Mouse (Mus musculus) small intestine, adult 2 months (tissue): ENCODE measurements around the gene Adgrg5. TPM values are rescaled to one million over a fixed set of nuclear protein-coding genes. Genes with fewer than 3 reads are reported as not detected.
A peak's percentile ranks its signal among the peaks of the same experiment; 100 is the strongest.

Experiments
- H3K27ac ChIP-seq: fragments of 200-500 bp; 2 replicates; pipeline ENCODE4 v1.5.1; 2012; ENCODE audit warnings: low read depth, low read length, control low read depth, inconsistent platforms; ENCODE audit not compliant: insufficient read depth
- H3K27me3 ChIP-seq: fragments of 200-500 bp; 2 replicates; pipeline ENCODE4 v1.6.1; 2012; ENCODE audit warnings: mild to moderate bottlenecking, moderate library complexity, low read length, inconsistent platforms; ENCODE audit not compliant: control insufficient read depth, insufficient read depth
- H3K36me3 ChIP-seq: fragments of 200-500 bp; 2 replicates; pipeline ENCODE4 v1.6.1; 2012; ENCODE audit warnings: mild to moderate bottlenecking, low read length, control low read depth, inconsistent platforms; ENCODE audit not compliant: control insufficient read depth, insufficient read depth
- H3K4me1 ChIP-seq: fragments of 200-500 bp; 2 replicates; pipeline ENCODE4 v1.6.1; 2012; ENCODE audit warnings: low read length, inconsistent platforms, mixed read lengths; ENCODE audit not compliant: control insufficient read depth, insufficient read depth, insufficient read length
- H3K4me3 ChIP-seq: fragments of 200-500 bp; 2 replicates; pipeline ENCODE4 v1.5.1; 2012; ENCODE audit warnings: low read depth, mild to moderate bottlenecking, control low read depth, inconsistent platforms, low read length, moderate library complexity
- CTCF ChIP-seq: fragments of 200-500 bp; IDR thresholded peaks from 2 replicates; pipeline ENCODE4 v1.5.1; 2012; ENCODE audit warnings: low read depth, mild to moderate bottlenecking, control low read depth, inconsistent platforms, low read length, moderate library complexity, mixed read lengths; ENCODE audit not compliant: insufficient replicate concordance, insufficient read length; ENCODE audit errors: extremely low read depth
- POLR2A ChIP-seq: fragments of 200-500 bp; IDR thresholded peaks from 2 replicates; pipeline ENCODE4 v1.6.1; 2012; ENCODE audit warnings: low read depth, mild to moderate bottlenecking, control low read depth, inconsistent platforms, low read length, moderate library complexity
- WGBS: fragments of 180-500 bp; shearing (Covaris S2); methylation state at CpG from one replicate; pipeline ENCODE4 v1.1.7; 2018; 5-methylcytosine and 5-hydroxymethylcytosine counted together
- polyA plus RNA-seq: library from polyadenylated mRNA; depleted of rRNA; stranded (reverse); fragments of >200 nt; gene quantifications from 2 replicates; pipeline ENCODE4 v1.2.3, GENCODE M21; 2012

Adgrg5 gene
- polyA plus RNA-seq, 1 experiment, result 15.4 TPM

- WGBS, result 27% methylated on average over 14 of the region's 14 CpGs
- Histone ChIP-seq H3K4me3 (no peak overlapping the region), H3K27me3 (no peaks in the 10 kb centered on the region), H3K27ac (no peak overlapping the region), H3K4me1 (no peaks in the 10 kb centered on the region), H3K36me3 (no peaks in the 10 kb centered on the region)
- TF ChIP-seq POLR2A, result no peak
- no peak for TF ChIP-seq CTCF
These were observed 35.0 kb upstream of the Adgrg5 start for GRCm38 (mm10) chr8:94888383-94889036.

- no peak overlapping the region for H3K4me3 ChIP-seq
- no peak for TF ChIP-seq CTCF
These were observed 30.6 kb upstream of the Adgrg5 start for GRCm38 (mm10) chr8:94892917-94893316.

GRCm38 (mm10) chr8:94899262-94899661 is 24.2 kb upstream of the Adgrg5 start:
- Histone ChIP-seq H3K4me1 (peaks cover 24% of the 10 kb centered on the region), H3K36me3 (no peaks in the 10 kb centered on the region; the same call in 1 of the 2 replicates), H3K27ac (no peak overlapping the region), H3K4me3 (peak overlapping the region; percentile 50), H3K27me3 (no peaks in the 10 kb centered on the region)
- no peak for TF ChIP-seq POLR2A
- no peak for TF ChIP-seq CTCF
- 21% methylated on average over 11 of the region's 11 CpGs for WGBS

More at GRCm38 (mm10) chr8:94892917-94893316, 30.6 kb upstream of the Adgrg5 start:
- Histone ChIP-seq H3K36me3 (no peaks in the 10 kb centered on the region), H3K4me1 (no peaks in the 10 kb centered on the region; the same call in 1 of the 2 replicates), H3K27ac (no peak overlapping the region), H3K27me3 (no peaks in the 10 kb centered on the region)
- 76% methylated on average over 2 of the region's 2 CpGs for WGBS

- Histone ChIP-seq H3K4me3 (no peak overlapping the region), H3K27ac (no peak overlapping the region), H3K27me3 (no peaks in the 10 kb centered on the region), H3K36me3 (no peaks in the 10 kb centered on the region; the same call in 1 of the 2 replicates), H3K4me1 (peaks cover 33% of the 10 kb centered on the region)
- 23% methylated on average over 6 of the region's 6 CpGs for WGBS
- TF ChIP-seq CTCF (no peak), POLR2A (no peak)
These were observed 22.9 kb upstream of the Adgrg5 start for GRCm38 (mm10) chr8:94900617-94901016.

GRCm38 (mm10) chr8:94901031-94901430 is 22.5 kb upstream of the Adgrg5 start:
- WGBS, result 13% methylated on average over 5 of the region's 5 CpGs
- Histone ChIP-seq H3K27ac (peak overlapping the region; percentile 13; the same call in 1 of the 2 replicates), H3K4me3 (no peak overlapping the region), H3K27me3 (no peaks in the 10 kb centered on the region), H3K4me1 (peaks cover 33% of the 10 kb centered on the region), H3K36me3 (no peaks in the 10 kb centered on the region; the same call in 1 of the 2 replicates)
- TF ChIP-seq CTCF (no peak), POLR2A (no peak)

GRCm38 (mm10) chr8:94903709-94904108 is 19.8 kb upstream of the Adgrg5 start:
- Histone ChIP-seq H3K27me3 (no peaks in the 10 kb centered on the region), H3K4me1 (peaks cover 33% of the 10 kb centered on the region), H3K27ac (no peak overlapping the region), H3K36me3 (no peaks in the 10 kb centered on the region; the same call in 1 of the 2 replicates), H3K4me3 (no peak overlapping the region)
- WGBS, result 74% methylated on average over 12 of the region's 12 CpGs
- TF ChIP-seq POLR2A (no peak), CTCF (no peak)

- H3K27me3 ChIP-seq, result no peaks in the 10 kb centered on the region
- H3K36me3 ChIP-seq, result no peaks in the 10 kb centered on the region; the same call in 1 of the 2 replicates
- no peak overlapping the region for H3K27ac ChIP-seq
- WGBS, result 38% methylated on average over 12 of the region's 12 CpGs
- no peak overlapping the region for H3K4me3 ChIP-seq
- peaks cover 26% of the 10 kb centered on the region for H3K4me1 ChIP-seq
- no peak for TF ChIP-seq CTCF
- no peak for TF ChIP-seq POLR2A
These were observed 18.9 kb upstream of the Adgrg5 start for GRCm38 (mm10) chr8:94904450-94905175.
